Mouse (Mus musculus) embryonic facial prominence, embryonic 13.5 days (tissue): Measurements from ENCODE around the gene Gpank1. TPM values are rescaled to one million over a fixed set of nuclear protein-coding genes. Genes with fewer than 3 reads are reported as not detected.

Experiments
- ATAC-seq: fragments of 200-750 bp; cut with Nextera tagmentation; 2 replicates; pipeline ENCODE4 v1.8.0; 2017; ENCODE audit warnings: low read depth; ENCODE audit not compliant: insufficient number of reproducible peaks, insufficient read depth, low FRiP score, low TSS enrichment
- H3K27ac ChIP-seq: fragments of 300-500 bp; sonication (generic); 2 replicates; pipeline ENCODE4 v1.5.1; 2015; ENCODE audit warnings: moderate library complexity, mild to moderate bottlenecking, inconsistent platforms
- H3K27me3 ChIP-seq: fragments of 300-500 bp; sonication (generic); 2 replicates; pipeline ENCODE4 v1.6.1; 2015; ENCODE audit warnings: mild to moderate bottlenecking, inconsistent platforms
- H3K36me3 ChIP-seq: fragments of 300-500 bp; sonication (generic); 2 replicates; pipeline ENCODE4 v1.6.1; 2015; ENCODE audit warnings: mild to moderate bottlenecking, inconsistent platforms
- H3K4me1 ChIP-seq: fragments of 300-500 bp; sonication (generic); 2 replicates; pipeline ENCODE4 v1.6.1; 2015; ENCODE audit warnings: inconsistent platforms
- H3K4me2 ChIP-seq: fragments of 300-500 bp; sonication (generic); 2 replicates; pipeline ENCODE4 v1.6.1; 2015; ENCODE audit warnings: moderate library complexity, mild to moderate bottlenecking, inconsistent platforms
- H3K4me3 ChIP-seq: fragments of 300-500 bp; sonication (generic); 2 replicates; pipeline ENCODE4 v1.5.1; 2015; ENCODE audit warnings: mild to moderate bottlenecking, inconsistent platforms
- H3K9ac ChIP-seq: fragments of 300-500 bp; sonication (generic); 2 replicates; pipeline ENCODE4 v1.6.1; 2015; ENCODE audit warnings: mild to moderate bottlenecking, inconsistent platforms
- H3K9me3 ChIP-seq: fragments of 300-500 bp; sonication (generic); 2 replicates; pipeline ENCODE4 v1.6.1; 2016; ENCODE audit warnings: inconsistent platforms
- WGBS: fragments of 180-500 bp; shearing (Covaris S2); methylation state at CpG from one replicate; pipeline ENCODE4 v1.1.7; 2015; ENCODE audit warnings: mixed read lengths; 5-methylcytosine and 5-hydroxymethylcytosine counted together
- polyA plus RNA-seq: library from polyadenylated mRNA; unstranded; fragments of >200 nt; fragmentation: Nextera tagmentation; extraction: Ambion mirVana; gene quantifications from 2 replicates; pipeline ENCODE4 v1.2.1, GENCODE M21; 2015

Gpank1 gene
- polyA plus RNA-seq, 1 experiment from 2014 or later = 21.1 TPM

DNA sequence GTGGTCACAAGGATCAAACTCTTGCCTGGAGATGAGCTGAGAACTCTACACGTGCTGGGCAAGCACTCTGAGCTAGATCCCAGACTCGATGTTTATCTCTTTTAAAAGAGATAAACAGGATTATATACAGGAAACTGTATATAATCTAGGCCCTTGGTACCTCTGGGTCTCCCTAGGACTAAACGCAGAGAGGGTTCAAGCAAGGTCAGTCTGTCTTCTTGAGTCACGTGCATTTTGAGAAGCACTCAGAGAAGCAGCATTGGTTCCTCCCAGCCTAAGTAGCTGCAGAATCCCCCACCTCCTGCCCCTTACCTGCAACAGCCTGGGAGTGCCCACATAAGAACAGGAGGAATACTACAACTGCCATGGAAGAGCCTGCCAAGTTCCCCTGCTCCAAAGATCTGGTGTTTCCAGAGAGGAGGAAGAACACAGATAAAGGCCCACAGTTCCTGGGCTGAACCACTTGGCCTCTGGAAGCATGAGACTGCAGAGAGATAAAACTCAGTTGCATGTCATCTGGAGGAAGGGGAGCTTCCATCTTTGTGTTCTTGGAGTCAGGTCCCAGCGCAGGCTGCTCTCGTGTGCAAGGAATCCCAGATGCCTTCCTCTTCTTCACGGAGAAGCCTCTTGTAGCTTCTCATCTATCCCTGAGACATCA lies 35.9 kb upstream of the Gpank1 start, which contains the start of gene Ly6g6f:
Gene Ly6g6f, minus strand, starts transcription at position 403 of the 658 bp plus-strand sequence.
- 83% methylated on average over 7 of the region's 7 CpGs for WGBS
- H3K9ac ChIP-seq = no peak within 1 kb of the TSS
- no peak for ATAC-seq
- no peaks in the 10 kb centered on the region for H3K27me3 ChIP-seq
- peaks cover 6% of the 10 kb centered on the region for H3K4me1 ChIP-seq
- no peak within 1 kb of the TSS for H3K4me3 ChIP-seq
- H3K27ac ChIP-seq = no peak within 1 kb of the TSS
- H3K36me3 ChIP-seq = no peaks in the 10 kb centered on the region
- H3K9me3 ChIP-seq = no peaks in the 10 kb centered on the region
- H3K4me2 ChIP-seq = no peak within 1 kb of the TSS

DNA sequence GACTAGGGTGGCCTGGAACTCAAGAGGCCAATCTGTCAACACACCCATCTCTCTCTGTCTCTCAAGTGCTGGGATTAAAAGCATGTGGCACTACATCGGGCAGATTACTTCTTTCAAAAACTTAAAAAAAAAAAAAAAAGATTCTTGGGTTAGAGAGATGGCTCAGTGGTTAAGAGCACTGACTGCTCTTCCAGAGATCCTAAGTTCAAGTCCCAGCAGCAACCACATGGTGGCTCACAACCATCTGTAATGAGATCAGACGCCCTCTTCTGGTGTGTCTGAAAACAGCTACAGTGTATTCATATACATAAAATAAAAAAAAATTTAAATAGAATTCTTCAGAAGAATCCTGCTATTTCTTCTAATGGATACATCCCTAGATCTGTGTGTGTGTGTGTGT lies 33.1 kb upstream of the Gpank1 start:
- Histone ChIP-seq H3K27ac (no peak overlapping the region), H3K9ac (no peak overlapping the region), H3K4me1 (peaks cover 10% of the 10 kb centered on the region), H3K4me2 (no peak overlapping the region), H3K27me3 (no peaks in the 10 kb centered on the region), H3K4me3 (no peak overlapping the region), H3K9me3 (no peaks in the 10 kb centered on the region), H3K36me3 (peaks cover 17% of the 10 kb centered on the region)
- 45% methylated on average over 2 of the region's 2 CpGs for WGBS
- no peak for ATAC-seq

DNA sequence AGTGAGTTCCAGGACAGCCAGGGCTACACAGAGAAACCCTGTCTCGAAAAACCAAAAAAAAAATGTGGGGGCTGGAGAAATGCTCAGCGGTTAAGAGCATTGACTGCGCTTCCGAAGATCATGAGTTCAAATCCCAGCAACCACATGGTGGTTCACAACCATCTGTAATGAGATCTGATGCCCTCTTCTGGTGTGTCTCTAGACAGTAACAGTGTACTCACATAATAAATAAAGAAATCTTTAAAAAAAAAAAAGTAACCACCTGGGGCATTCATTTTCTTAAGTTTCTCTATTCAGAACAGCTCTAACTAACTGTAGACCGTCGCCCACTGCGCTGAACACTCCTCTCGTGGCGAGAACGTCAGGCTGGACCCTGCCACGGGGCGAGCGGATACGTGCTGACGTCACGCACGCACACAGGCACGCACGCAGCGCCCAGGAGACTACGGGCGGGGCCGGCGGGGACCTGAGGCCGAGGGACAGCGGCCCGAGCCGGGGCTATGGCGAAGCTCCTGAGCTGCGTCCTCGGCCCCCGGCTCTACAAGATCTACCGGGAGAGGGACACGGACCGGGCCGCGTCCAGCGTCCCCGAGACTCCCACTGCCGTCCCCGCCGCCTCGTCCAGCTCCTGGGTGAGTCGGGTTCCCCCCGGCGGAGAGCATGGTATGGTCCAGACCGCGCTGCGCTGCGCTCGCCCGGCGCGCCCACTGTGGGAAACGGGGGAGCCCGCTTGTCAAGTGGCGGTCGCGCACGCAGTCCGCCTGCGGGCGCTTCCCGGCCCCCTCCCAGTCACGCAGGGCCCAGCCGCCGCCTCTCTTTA lies 32.2 kb upstream of the Gpank1 start, which contains the start of gene Abhd16a:
Gene Abhd16a, plus strand, starts transcription at position 439 of the 820 bp plus-strand sequence.
- Histone ChIP-seq H3K27me3 (no peaks in the 10 kb centered on the region), H3K4me2 (peak within 1 kb of the TSS; percentile 69), H3K9ac (peak within 1 kb of the TSS; percentile 91), H3K4me1 (peaks cover 10% of the 10 kb centered on the region), H3K4me3 (peak within 1 kb of the TSS; percentile 66), H3K27ac (peak within 1 kb of the TSS; percentile 94), H3K36me3 (peaks cover 25% of the 10 kb centered on the region), H3K9me3 (no peaks in the 10 kb centered on the region)
- ATAC-seq = peak; percentile 95
- WGBS = 3% methylated on average over 67 of the region's 67 CpGs

DNA sequence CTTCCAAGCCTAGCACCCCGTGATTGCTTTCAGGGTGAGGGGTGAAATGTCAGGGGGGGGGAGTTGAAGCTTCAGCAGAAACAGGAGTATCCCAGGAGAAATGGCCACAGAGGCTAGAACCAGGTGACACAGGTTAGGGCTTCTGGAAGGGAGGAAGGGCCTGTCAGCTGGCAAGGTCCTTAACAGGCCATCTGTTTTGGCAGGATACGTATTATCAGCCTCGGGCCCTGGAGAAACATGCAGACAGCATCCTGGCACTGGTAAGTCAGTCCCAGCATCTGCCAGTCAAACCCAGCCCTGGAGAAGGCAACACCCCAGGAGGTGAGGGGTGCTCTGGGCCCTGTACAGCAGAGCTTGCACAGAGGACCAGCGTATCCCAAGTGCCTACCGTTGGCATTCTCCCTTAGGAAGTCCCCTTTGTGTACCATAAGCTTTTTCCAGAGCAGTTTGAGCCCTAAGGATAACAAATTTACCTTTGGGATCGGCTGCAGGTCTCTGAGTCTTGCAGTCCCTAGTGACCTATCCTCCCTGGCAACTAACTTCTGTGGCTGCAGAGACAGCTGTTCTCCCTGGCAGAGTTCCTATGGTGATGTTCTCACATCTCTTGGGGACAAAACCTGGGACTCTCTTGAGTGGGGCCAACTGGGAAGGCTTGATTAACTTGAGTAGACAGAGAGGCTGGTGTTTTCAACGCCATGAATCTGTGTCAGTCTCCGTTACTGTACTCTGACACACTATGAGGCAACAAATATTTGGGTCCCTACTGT lies 30.9 kb upstream of the Gpank1 start:
- Histone ChIP-seq H3K36me3 (peaks cover 38% of the 10 kb centered on the region), H3K27me3 (no peaks in the 10 kb centered on the region), H3K27ac (peak overlapping the region; percentile 94), H3K9ac (peak overlapping the region; percentile 91), H3K4me3 (peak overlapping the region; percentile 66), H3K9me3 (no peaks in the 10 kb centered on the region), H3K4me2 (peak overlapping the region; percentile 69), H3K4me1 (peaks cover 10% of the 10 kb centered on the region)
- no peak for ATAC-seq
- WGBS = 68% methylated on average over 8 of the region's 8 CpGs

- Histone ChIP-seq H3K36me3 (peaks cover 60% of the 10 kb centered on the region), H3K27me3 (no peaks in the 10 kb centered on the region), H3K9me3 (no peaks in the 10 kb centered on the region), H3K27ac (no peak overlapping the region), H3K9ac (0 out of 2 replicates have a peak overlapping the region, but pooled peaks have one; percentile 54), H3K4me2 (no peak overlapping the region), H3K4me3 (no peak overlapping the region), H3K4me1 (peaks cover 10% of the 10 kb centered on the region)
- 85% methylated on average over 14 of the region's 14 CpGs for WGBS
- ATAC-seq = no peak
These were observed 28.7 kb upstream of the Gpank1 start for GRCm38 (mm10) chr17:35092403-35093198.

- H3K27ac ChIP-seq = no peak overlapping the region
- no peak for ATAC-seq
- H3K4me3 ChIP-seq = no peak overlapping the region
- peaks cover 10% of the 10 kb centered on the region for H3K4me1 ChIP-seq
- no peak overlapping the region for H3K9ac ChIP-seq
- H3K9me3 ChIP-seq = no peaks in the 10 kb centered on the region
- H3K4me2 ChIP-seq = no peak overlapping the region
- 91% methylated on average over 15 of the region's 15 CpGs for WGBS
- peaks cover 82% of the 10 kb centered on the region for H3K36me3 ChIP-seq
- H3K27me3 ChIP-seq = no peaks in the 10 kb centered on the region
These were observed 26.5 kb upstream of the Gpank1 start for GRCm38 (mm10) chr17:35094475-35095365.

DNA sequence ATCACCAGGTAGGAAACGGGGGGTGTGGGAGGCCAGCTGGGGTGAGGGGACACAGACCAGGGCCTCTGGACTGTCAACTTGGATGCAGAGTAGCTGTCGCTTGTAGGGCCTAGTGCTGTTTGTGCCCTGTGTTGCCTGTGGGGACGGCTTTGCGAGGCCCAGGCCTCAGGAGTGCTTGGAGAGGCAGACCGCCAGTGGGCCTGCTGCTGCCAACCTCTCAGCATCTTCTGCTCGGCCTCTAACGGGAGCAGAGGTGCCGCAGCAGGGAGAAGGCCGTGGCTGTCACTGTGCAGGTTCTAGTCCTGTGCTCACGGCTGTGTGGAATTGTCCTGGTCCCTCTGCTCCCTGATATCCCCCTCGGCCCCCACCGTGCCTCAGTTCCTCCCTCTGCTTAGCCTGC lies 24.7 kb upstream of the Gpank1 start:
- ATAC-seq = no peak
- H3K27ac ChIP-seq = no peak overlapping the region
- peak overlapping the region; percentile 44; the same call in 1 of the 2 replicates for H3K9ac ChIP-seq
- WGBS = 86% methylated on average over 12 of the region's 12 CpGs
- peaks cover 96% of the 10 kb centered on the region for H3K36me3 ChIP-seq
- no peaks in the 10 kb centered on the region for H3K9me3 ChIP-seq
- H3K4me3 ChIP-seq = no peak overlapping the region
- H3K4me2 ChIP-seq = no peak overlapping the region
- H3K27me3 ChIP-seq = no peaks in the 10 kb centered on the region
- no peaks in the 10 kb centered on the region for H3K4me1 ChIP-seq

GRCm38 (mm10) chr17:35097164-35097655 lies 24.0 kb upstream of the Gpank1 start:
- H3K9me3 ChIP-seq = no peaks in the 10 kb centered on the region
- no peak overlapping the region for H3K4me2 ChIP-seq
- peak overlapping the region; percentile 44; the same call in 1 of the 2 replicates for H3K9ac ChIP-seq
- no peak for ATAC-seq
- no peak overlapping the region for H3K4me3 ChIP-seq
- no peaks in the 10 kb centered on the region for H3K4me1 ChIP-seq
- H3K27me3 ChIP-seq = no peaks in the 10 kb centered on the region
- peaks cover 99% of the 10 kb centered on the region for H3K36me3 ChIP-seq
- WGBS = 82% methylated on average over 12 of the region's 12 CpGs
- H3K27ac ChIP-seq = no peak overlapping the region

DNA sequence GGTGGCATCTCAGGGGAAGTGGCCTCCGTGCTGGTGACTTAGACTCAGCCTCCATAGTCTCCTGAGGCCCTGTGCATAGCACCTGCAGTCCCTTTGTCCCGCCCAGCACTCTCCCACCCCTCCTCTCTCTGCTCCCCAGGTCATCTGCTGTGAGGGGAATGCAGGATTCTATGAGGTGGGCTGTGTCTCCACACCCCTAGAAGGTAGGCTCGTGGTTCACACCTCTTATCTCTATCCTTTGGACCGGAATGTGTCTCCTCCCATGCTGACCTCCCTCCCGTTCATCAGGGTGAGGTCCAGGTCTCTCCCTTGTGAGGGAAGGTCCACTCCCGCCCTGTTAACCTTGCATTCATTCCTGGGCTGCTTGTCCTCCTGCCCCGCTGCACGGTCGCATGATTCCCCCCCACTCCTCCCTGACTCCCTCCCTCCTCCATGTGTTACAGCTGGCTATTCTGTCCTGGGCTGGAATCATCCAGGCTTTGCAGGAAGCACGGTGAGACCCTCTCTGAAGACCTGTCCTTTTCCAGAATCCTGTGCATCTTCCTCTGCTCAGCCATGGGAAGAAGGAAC lies 21.0 kb upstream of the Gpank1 start:
- ATAC-seq = no peak
- Histone ChIP-seq H3K27me3 (no peaks in the 10 kb centered on the region), H3K4me3 (no peak overlapping the region), H3K36me3 (peaks cover 89% of the 10 kb centered on the region), H3K9ac (no peak overlapping the region), H3K4me1 (no peaks in the 10 kb centered on the region), H3K4me2 (no peak overlapping the region), H3K9me3 (no peaks in the 10 kb centered on the region), H3K27ac (no peak overlapping the region)
- WGBS = 80% methylated on average over 10 of the region's 10 CpGs

GRCm38 (mm10) chr17:35101161-35101560 lies 20.1 kb upstream of the Gpank1 start:
- ATAC-seq = no peak
- H3K27me3 ChIP-seq = no peaks in the 10 kb centered on the region
- H3K9ac ChIP-seq = no peak overlapping the region
- H3K4me2 ChIP-seq = no peak overlapping the region
- H3K27ac ChIP-seq = no peak overlapping the region
- peaks cover 6% of the 10 kb centered on the region; the same call in 1 of the 2 replicates for H3K4me1 ChIP-seq
- WGBS = 90% methylated on average over 11 of the region's 11 CpGs
- H3K9me3 ChIP-seq = no peaks in the 10 kb centered on the region
- H3K36me3 ChIP-seq = peaks cover 80% of the 10 kb centered on the region
- no peak overlapping the region for H3K4me3 ChIP-seq
